Mouse (Mus musculus) myocyte (in vitro differentiated cells): Measurements from ENCODE around the gene Ackr2. TPM values are rescaled to one million over a fixed set of nuclear protein-coding genes. Genes with fewer than 3 reads are reported as not detected.
A peak's percentile ranks its signal among the peaks of the same experiment; 100 is the strongest.

Experiments used
- H3K27me3 ChIP-seq: one replicate; pipeline ENCODE4 v1.6.1; 2011; ENCODE audit not compliant: control insufficient read depth, insufficient read depth, insufficient read length
- H3K36me3 ChIP-seq: one replicate; pipeline ENCODE4 v1.6.1; 2011; ENCODE audit not compliant: control insufficient read depth, insufficient read depth
- H3K4me2 ChIP-seq: one replicate; pipeline ENCODE4 v1.6.1; 2011; ENCODE audit warnings: low read depth, control low read depth
- H3K4me3 ChIP-seq: one replicate; pipeline ENCODE4 v1.5.1; 2011; ENCODE audit warnings: mild to moderate bottlenecking, control low read depth, moderate library complexity
- H3K79me2 ChIP-seq: one replicate; pipeline ENCODE4 v1.6.1; 2011; ENCODE audit not compliant: control insufficient read depth, insufficient read depth
- H3ac ChIP-seq: one replicate; pipeline ENCODE4 v1.6.1; 2011; ENCODE audit not compliant: control insufficient read depth, insufficient read length
- CEBPB ChIP-seq: IDR thresholded peaks from 2 replicates; pipeline ENCODE4 v1.6.1; 2011; ENCODE audit warnings: mild to moderate bottlenecking, moderate library complexity; ENCODE audit not compliant: poor library complexity, insufficient read depth, severe bottlenecking
- E2F4 ChIP-seq: IDR thresholded peaks from one replicate; pipeline ENCODE4 v1.6.1; 2011; ENCODE audit warnings: mild to moderate bottlenecking, control low read depth, moderate library complexity; ENCODE audit not compliant: insufficient read depth
- MAX ChIP-seq: IDR thresholded peaks from one replicate; pipeline ENCODE4 v1.6.1; 2011; ENCODE audit warnings: low read depth, mild to moderate bottlenecking, control low read depth
- MYOD1 ChIP-seq, 3 experiments: IDR thresholded peaks; one replicate each; pipeline ENCODE4 v1.6.1; 2011; ENCODE audit warnings: control low read depth in 2 of 3, low read depth in 2 of 3, mild to moderate bottlenecking in 2 of 3, moderate library complexity in 1 of 3; ENCODE audit not compliant: insufficient read length in 2 of 3, control insufficient read depth in 1 of 3
- MYOG ChIP-seq, 3 experiments: IDR thresholded peaks; one replicate each; pipeline ENCODE4 v1.6.1; 2011; ENCODE audit warnings: control low read depth in 2 of 3, low read depth in 2 of 3, mild to moderate bottlenecking in 2 of 3; ENCODE audit not compliant: insufficient read length in 2 of 3, control insufficient read depth in 1 of 3, insufficient read depth in 1 of 3
- POLR2A ChIP-seq: IDR thresholded peaks from one replicate; pipeline ENCODE4 v1.6.1; 2011; ENCODE audit warnings: low read depth, mild to moderate bottlenecking, control low read depth, moderate library complexity; ENCODE audit not compliant: insufficient read length
- POLR2AphosphoS2 ChIP-seq: IDR thresholded peaks from one replicate; pipeline ENCODE4 v1.6.1; 2011; ENCODE audit warnings: low read depth, control low read depth; ENCODE audit not compliant: insufficient read length
- REST ChIP-seq: IDR thresholded peaks from one replicate; pipeline ENCODE4 v1.6.1; 2011; ENCODE audit warnings: mild to moderate bottlenecking, control low read depth, moderate library complexity; ENCODE audit not compliant: insufficient read depth, insufficient read length
- SRF ChIP-seq: IDR thresholded peaks from one replicate; pipeline ENCODE4 v1.6.1; 2011; ENCODE audit warnings: low read depth; ENCODE audit not compliant: control insufficient read depth, insufficient read length
- TCF12 ChIP-seq: IDR thresholded peaks from one replicate; pipeline ENCODE4 v1.6.1; 2011; ENCODE audit warnings: mild to moderate bottlenecking, control low read depth; ENCODE audit not compliant: poor library complexity, insufficient read depth, severe bottlenecking
- TCF3 ChIP-seq: IDR thresholded peaks from one replicate; pipeline ENCODE4 v1.6.1; 2011; ENCODE audit warnings: low read depth, control low read depth; ENCODE audit not compliant: insufficient read length
- USF1 ChIP-seq: IDR thresholded peaks from one replicate; pipeline ENCODE4 v1.6.1; 2011; ENCODE audit warnings: low read depth, mild to moderate bottlenecking, control low read depth, moderate library complexity
- polyA plus RNA-seq: library from polyadenylated mRNA; unstranded; fragments of >200 nt; fragmentation: generic; extraction: Trizol; gene quantifications from one replicate; pipeline ENCODE4 v1.2.1, GENCODE M21; 2012; ENCODE audit warnings: missing spikeins

Gene Ackr2
- polyA plus RNA-seq, 1 experiment, result 0.01 TPM

DNA sequence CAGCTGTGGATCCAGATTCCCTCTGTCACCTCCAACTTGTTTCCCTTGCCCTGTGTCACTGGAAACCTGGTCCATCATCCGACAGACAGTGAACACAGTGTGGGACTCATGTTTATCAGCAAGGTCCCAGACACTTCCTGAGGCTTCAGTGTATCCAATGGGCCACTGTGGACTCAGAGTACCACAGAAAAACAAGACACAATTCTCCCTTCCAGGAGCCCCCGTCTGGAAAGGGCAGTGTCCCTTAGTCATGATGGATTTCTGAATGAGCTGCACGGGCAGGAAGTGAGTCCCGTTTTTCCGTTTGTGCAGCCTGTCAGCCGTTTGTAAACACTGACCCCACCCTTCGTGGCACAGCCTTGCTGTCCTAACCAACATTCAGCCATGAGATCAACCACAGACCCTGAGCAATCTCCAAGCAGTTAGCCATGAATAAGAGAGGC, 16.1 kb upstream of the Ackr2 start:
- TF ChIP-seq SRF, result no peak
- no peak for TF ChIP-seq TCF12
- TF ChIP-seq POLR2AphosphoS2, result no peak
- no peak for TF ChIP-seq MYOG (IDR thresholded peaks at IDR 0.05; ENCODE audit: control insufficient read depth in 1 of 3, insufficient read depth in 1 of 3, insufficient read length in 2 of 3, low read depth in 2 of 3)
- TF ChIP-seq POLR2A, result no peak
- Histone ChIP-seq H3K27me3 (no peaks in the 10 kb centered on the region), H3K4me3 (no peak overlapping the region), H3K79me2 (no peaks in the 10 kb centered on the region), H3K36me3 (no peaks in the 10 kb centered on the region), H3ac (no peak overlapping the region), H3K4me2 (peak overlapping the region; percentile 38)

GRCm38 (mm10) chr9:121889927-121890440, 8.2 kb upstream of the Ackr2 start:
- no peak for TF ChIP-seq MAX
- no peak for TF ChIP-seq CEBPB
- TF ChIP-seq MYOD1 (IDR thresholded peaks at IDR 0.05; ENCODE audit: control insufficient read depth in 1 of 3, insufficient read length in 2 of 3, low read depth in 2 of 3), result peak in 1 of 3 experiments; percentile 9
- no peak overlapping the region for H3K4me3 ChIP-seq
- peak overlapping the region; percentile 76 for H3K4me2 ChIP-seq
- no peak overlapping the region for H3ac ChIP-seq
- H3K27me3 ChIP-seq, result no peaks in the 10 kb centered on the region
- no peaks in the 10 kb centered on the region for H3K36me3 ChIP-seq
- no peaks in the 10 kb centered on the region for H3K79me2 ChIP-seq

DNA sequence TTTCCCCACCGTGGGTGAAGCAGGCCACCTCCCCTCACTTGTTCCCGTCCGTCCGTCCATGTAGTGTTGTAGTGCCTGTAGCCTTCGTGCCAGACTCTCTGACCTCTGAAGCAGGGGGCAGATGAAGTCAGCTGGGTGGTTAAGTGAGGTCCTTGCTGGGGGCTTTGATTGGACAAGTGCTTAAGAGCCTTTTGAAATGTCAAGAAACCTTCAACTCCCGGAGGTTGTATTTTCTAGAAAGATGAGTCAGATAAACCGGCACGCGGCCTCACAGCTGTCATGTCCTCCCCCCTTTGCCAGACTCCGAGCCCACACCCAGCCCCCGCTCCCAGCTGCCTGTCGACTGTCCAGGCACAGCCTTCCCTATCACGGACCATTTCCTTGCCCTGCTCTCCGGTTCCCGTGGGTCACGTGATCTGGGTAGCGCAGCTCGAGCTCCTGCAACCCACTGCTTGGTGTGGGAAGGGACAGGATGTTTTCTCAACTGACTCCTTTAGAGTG, 7.7 kb upstream of the Ackr2 start:
- Histone ChIP-seq H3K27me3 (no peaks in the 10 kb centered on the region), H3K4me3 (no peak overlapping the region), H3ac (no peak overlapping the region), H3K36me3 (no peaks in the 10 kb centered on the region), H3K79me2 (no peaks in the 10 kb centered on the region), H3K4me2 (peak overlapping the region; percentile 76)
- TF ChIP-seq TCF3, result peak; percentile 90
- no peak for TF ChIP-seq CEBPB
- TF ChIP-seq USF1, result peak; percentile 93
- peak; percentile 12 to 97 (median 92) for TF ChIP-seq MYOD1 (IDR thresholded peaks at IDR 0.05; ENCODE audit: control insufficient read depth in 1 of 3, insufficient read length in 2 of 3, low read depth in 2 of 3)
- no peak for TF ChIP-seq REST
- TF ChIP-seq MYOG (IDR thresholded peaks at IDR 0.05; ENCODE audit: control insufficient read depth in 1 of 3, insufficient read depth in 1 of 3, insufficient read length in 2 of 3, low read depth in 2 of 3), result peak; percentile 84 to 97 (median 96)
- no peak for TF ChIP-seq SRF
- TF ChIP-seq TCF12, result peak; percentile 90
- no peak for TF ChIP-seq MAX
- TF ChIP-seq E2F4, result no peak
- no peak for TF ChIP-seq POLR2AphosphoS2
- TF ChIP-seq POLR2A, result no peak

GRCm38 (mm10) chr9:121891301-121891700, 6.9 kb upstream of the Ackr2 start:
- Histone ChIP-seq H3K4me2 (peak overlapping the region; percentile 76), H3K36me3 (no peaks in the 10 kb centered on the region), H3K27me3 (no peaks in the 10 kb centered on the region), H3K4me3 (no peak overlapping the region), H3ac (no peak overlapping the region), H3K79me2 (no peaks in the 10 kb centered on the region)
- no peak for TF ChIP-seq MYOD1 (IDR thresholded peaks at IDR 0.05; ENCODE audit: control insufficient read depth in 1 of 3, insufficient read length in 2 of 3, low read depth in 2 of 3)

DNA sequence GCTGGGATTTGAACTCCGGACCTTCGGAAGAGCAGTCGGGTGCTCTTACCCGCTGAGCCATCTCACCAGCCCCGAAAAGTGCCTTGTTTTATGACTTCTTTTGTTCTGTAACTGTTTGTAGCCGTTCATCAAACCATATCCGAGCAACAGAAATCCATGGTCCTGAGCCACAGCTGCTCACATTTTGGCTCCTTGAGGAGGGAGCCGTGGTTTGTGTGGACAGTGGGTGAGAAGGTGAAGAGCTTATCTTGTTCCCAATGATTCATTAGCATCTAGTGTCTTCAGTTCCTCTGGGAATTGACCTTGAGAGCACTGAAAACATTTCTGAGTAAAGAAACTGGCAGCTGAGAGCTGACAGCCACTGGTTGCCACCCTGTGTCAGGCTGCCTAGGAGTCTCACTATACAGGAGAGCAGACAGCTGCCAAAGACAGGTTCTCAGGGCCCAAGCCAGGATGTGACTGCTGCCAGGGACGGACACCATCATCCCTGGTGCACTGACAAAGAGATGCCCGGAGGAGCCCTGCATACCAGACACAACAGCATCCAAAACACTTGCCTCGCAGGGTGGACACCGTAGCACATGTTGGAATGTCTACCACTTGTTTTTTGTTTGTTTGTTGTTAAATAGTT, 6.0 kb upstream of the Ackr2 start:
- no peaks in the 10 kb centered on the region for H3K27me3 ChIP-seq
- H3K4me2 ChIP-seq, result no peak overlapping the region
- H3K4me3 ChIP-seq, result no peak overlapping the region
- TF ChIP-seq MYOG (IDR thresholded peaks at IDR 0.05; ENCODE audit: control insufficient read depth in 1 of 3, insufficient read depth in 1 of 3, insufficient read length in 2 of 3, low read depth in 2 of 3) (peak; percentile 59 to 78 (median 69)), POLR2AphosphoS2 (no peak), SRF (no peak), MYOD1 (IDR thresholded peaks at IDR 0.05; ENCODE audit: control insufficient read depth in 1 of 3, insufficient read length in 2 of 3, low read depth in 2 of 3) (peak; percentile 3 to 80 (median 41))
- no peak overlapping the region for H3ac ChIP-seq
- H3K36me3 ChIP-seq, result no peaks in the 10 kb centered on the region
- no peaks in the 10 kb centered on the region for H3K79me2 ChIP-seq
